Mouse (Mus musculus): ENCODE data around the gene Efna3.
A peak's percentile ranks its signal among the peaks of the same experiment; 100 is the strongest.

Gene Efna3

GRCm38 (mm10) chr3:89337721-89338578 is 15.2 kb upstream of the Efna3 start, which contains the start of gene Efna4:
Gene Efna4 (minus strand): TSS chr3:89338028.
- DNase-seq (ENCODE audit: low spot score), result peak; percentile 81

GRCm38 (mm10) chr3:89337062-89337720 is 14.4 kb upstream of the Efna3 start:
- no peak for DNase-seq (ENCODE audit: low spot score)

- DNase-seq (ENCODE audit: low spot score), result no peak
Observed at GRCm38 (mm10) chr3:89336529-89336928, 13.8 kb upstream of the Efna3 start.

- no peak for DNase-seq (ENCODE audit: low spot score)
Observed at GRCm38 (mm10) chr3:89333053-89333452, 10.3 kb upstream of the Efna3 start.

DNA sequence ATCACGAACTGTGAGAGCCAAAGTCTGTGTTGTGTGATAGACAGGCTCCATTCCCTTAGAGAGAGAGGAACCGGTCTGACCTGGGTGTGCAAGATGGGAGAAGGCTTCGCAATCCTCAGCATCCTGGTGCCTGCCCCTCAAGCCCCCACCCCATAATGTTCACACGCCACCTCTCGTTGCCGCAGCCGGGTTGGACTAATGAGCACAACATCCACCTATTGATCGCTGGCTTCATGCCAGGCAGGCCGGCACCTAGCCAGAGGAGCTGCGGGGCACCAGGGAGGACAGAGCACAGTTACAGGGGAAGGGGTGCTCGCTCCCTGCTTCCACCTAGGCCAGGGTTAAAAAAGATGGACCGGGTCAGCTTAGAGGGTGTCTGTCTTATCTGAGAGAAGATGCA is 9.7 kb upstream of the Efna3 start:
- DNase-seq (ENCODE audit: low spot score), result no peak

- DNase-seq (ENCODE audit: low spot score), result no peak
Observed at GRCm38 (mm10) chr3:89332013-89332412, 9.2 kb upstream of the Efna3 start.

DNA sequence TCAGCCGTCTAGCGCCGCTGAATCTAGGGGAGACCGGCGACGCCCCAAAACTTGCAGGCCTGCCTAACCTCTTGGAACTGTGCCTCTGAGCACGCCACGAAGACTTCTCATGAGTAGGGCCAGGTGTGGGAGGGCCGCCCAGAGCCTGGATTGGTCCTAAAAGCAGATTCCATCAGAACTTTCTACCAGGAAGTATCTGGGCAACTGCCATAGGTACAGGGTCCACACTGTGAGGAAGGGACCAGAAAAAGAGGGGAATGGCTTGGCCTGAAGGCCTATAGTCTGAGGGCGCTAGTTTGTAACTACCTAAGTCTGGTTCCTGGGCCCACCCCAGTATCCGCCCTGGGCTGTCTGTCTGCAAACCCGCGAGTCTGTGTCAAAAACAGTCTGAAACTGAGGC is 8.8 kb upstream of the Efna3 start:
- DNase-seq (ENCODE audit: low spot score), result no peak

DNA sequence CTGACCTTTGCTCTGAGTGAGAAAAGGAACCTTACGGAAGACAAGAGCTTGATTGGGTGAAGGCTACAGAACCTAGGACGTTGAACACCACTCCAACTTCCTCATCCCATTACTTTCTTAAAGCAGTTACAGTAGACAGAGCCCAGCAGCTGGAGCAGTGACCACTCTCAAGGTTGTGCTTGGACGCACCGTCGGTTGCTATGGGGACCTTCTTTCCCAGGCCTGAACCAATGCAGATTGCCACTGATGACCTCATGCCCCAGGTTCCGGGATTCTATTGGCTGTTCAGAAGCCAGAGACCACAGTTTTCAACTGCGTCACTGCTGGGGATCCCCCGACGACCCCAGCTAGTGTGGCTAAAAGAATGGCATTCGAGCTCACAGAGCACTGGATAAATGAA is 8.2 kb upstream of the Efna3 start:
- DNase-seq (ENCODE audit: low spot score), result peak; percentile 76

DNA sequence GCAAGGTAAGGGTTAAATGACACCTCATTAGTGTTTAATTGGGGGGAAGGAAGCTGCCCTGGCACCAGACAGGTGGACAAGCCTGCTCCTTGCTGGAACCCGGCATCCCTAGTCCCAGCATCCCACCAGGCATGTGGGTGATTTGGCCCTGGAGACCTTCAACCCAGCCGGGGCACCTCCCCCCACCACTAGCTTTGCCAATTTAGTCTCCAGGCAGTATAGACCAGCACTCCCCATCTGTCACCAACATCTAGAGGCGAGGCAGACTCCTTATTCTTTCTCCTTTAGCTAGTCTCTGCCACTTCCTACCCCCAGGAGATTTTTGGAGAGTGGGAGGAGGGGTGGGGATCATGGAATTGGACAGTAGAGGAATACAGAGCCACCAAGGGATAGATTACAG is 7.6 kb upstream of the Efna3 start:
- DNase-seq (ENCODE audit: low spot score), result no peak

DNA sequence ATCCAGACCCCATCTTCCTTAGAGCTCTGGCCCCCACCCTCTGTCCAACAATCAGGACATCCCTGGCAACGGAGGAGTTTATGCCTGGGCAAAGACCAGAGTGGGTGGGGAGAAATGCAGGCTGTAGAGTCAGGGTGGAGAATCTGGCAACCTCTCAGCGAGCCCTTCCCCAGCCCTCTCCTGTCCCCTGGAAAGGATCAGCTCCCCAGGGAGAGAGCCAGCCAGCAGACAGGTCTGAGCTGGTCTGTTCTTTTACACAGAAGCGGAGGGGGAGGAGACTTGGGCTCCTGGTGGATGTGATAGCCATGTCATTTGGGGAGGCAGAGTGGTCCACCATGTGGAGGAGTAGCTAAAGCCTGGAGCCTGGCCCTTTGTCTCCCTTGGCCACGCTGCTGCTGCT is 5.9 kb upstream of the Efna3 start:
- DNase-seq (ENCODE audit: low spot score), result no peak

GRCm38 (mm10) chr3:89327371-89327870 is 4.7 kb upstream of the Efna3 start:
- no peak for DNase-seq (ENCODE audit: low spot score)

DNA sequence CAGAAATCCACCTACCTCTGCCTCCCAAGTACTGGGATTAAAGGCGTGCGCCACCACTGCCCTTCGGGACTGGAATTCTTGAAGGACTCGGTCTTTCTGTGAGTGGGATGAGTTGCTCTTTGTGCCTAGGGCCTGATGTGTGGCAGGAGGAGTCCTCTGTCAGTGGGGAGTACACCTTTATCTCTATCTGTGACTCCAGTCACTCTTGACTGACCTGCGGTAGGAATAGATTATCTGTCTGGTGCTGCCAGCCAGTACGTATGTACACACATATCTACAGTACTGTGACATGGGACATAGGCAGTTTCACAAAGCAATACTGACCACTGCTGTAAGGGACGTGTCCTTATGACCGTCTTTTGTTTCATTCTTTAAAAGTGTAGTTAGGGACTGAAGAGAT is 3.1 kb upstream of the Efna3 start:
- DNase-seq (ENCODE audit: low spot score), result no peak

DNA sequence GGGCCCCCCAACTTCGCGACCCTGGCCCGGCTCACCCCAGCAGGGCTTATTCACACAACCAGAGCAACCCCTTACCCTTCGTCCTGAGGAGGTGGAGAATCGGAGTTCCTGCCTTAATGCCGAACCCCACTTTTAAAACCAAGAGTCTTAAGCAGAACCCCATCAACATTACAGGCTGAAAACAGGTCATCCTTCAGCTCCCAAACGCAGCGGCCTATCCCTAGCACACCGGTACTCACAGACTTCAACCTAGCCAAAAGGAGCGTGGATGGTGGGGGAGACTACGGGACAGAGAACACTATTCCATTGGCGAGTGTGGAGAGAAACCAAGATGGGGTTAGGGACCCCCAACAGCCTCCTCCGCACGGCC is 649 bp downstream of the Efna3 start:
- no peak for DNase-seq (ENCODE audit: low spot score)

DNA sequence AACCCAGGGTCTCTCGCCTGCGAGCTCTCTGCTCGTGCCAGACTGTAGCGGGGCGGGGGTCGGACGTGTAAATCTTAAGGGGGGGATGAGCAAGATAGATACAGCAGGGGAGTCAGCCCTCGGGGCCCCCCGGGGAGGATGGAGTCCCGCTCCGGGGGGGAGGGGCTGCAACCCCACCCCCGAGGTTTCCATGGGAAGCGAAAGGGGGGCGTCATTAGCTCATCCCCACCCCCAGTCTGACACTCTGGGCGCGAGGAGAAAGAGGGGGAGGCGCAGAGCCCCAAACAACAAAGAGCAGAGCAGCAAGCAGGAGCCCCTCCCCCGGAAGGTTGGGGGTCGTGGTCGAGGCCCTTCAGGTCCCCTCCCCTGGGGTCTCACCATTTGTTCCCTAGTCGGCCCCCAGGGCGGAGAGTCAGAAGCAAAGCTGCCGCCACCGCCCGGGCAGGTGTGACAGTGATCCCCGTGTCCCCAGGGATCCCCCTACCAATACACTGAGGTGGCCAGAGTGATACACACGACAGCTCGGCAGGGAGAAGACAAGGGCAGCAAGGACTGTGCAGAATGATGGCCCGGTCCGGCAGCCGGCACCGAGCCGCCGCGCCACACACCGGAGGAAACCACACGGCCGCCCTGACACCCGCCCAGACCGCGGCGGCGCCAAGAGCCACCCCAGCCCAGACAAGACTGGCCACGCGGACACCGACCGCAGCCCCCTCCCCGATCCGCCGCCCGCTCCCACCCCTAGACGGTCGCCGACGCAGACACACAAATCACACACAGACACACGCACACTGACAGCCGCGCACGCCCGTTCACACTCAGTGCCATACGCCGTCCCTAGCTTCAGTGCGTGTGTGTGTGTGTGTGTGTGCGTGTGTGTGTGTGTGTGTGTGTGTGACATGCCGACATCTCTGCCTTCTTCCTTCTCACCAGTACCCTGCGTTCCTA is 1.3 kb downstream of the Efna3 start:
- DNase-seq (ENCODE audit: low spot score), result no peak

DNA sequence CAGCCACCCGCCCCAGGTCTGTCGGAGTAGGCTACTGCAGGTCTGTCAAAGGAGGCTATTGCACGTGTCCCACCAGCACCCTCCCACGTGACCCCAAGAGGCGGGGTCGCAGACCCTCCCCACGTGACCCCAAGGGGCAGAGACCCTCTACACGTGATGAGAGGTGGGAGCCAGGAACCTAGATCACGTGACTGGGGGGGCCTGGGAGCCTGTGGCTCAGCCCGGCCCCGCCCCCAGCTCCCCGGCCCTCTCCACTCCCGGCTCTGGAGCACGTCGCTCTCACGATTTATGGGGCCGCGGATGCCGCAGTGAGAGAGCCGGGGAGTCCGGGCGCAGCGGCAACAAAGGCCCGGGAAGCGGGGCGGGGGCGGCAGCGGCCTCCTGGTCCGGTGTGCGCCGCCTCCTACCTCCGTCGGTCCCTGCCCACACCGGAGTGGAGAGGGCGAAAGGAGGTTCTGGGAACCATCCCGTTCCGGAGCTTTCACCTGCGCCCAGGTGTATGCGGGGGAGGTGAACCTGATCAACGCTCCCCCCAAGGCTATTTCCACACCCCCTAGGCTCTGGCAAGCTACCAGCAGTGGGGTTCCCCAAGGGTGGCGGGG is 2.1 kb downstream of the Efna3 start:
- DNase-seq (ENCODE audit: low spot score), result peak; percentile 70

DNA sequence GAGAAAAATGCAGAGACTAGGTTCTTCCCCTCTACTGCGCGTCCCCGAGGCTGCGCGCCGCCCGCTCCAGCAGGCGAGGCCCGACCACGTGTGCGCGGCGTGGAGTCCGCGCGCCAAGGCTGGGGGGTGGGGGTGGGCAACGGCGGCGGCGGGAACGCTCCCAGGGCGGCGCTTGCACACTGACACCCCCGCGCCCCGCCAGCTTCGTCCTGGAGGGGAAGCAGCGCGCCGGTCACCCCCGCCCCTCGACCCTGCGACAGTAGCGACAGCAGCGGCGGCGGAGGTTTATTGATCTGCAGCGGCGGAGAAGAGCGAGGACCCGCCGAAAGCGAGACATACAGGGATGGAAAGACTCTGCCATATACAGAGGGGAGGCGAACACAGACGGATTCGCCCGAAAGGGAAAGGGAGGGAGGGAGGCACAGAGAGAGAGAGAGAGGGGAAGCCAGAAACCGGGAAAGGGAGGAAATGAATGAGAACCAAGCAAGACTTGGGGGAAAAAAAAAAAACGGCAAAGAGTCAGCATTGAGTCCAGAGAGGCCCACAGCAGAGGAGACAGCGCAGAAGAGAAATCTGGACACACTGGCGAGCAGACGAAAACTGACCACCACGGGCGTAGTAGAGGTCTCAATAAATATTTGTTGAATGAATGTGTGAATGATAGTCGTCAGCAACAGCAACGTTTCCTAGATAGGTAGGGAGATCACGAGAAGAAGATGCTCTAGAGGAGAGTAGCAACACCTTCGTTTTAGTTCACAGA is 3.0 kb downstream of the Efna3 start:
- no peak for DNase-seq (ENCODE audit: low spot score)

GRCm38 (mm10) chr3:89318971-89319590 is 3.7 kb downstream of the Efna3 start:
- DNase-seq (ENCODE audit: low spot score), result no peak

GRCm38 (mm10) chr3:89318316-89318715 is 4.4 kb downstream of the Efna3 start:
- DNase-seq (ENCODE audit: low spot score), result no peak

- no peak for DNase-seq (ENCODE audit: low spot score)
Observed at GRCm38 (mm10) chr3:89317246-89317645, 5.5 kb downstream of the Efna3 start.

DNA sequence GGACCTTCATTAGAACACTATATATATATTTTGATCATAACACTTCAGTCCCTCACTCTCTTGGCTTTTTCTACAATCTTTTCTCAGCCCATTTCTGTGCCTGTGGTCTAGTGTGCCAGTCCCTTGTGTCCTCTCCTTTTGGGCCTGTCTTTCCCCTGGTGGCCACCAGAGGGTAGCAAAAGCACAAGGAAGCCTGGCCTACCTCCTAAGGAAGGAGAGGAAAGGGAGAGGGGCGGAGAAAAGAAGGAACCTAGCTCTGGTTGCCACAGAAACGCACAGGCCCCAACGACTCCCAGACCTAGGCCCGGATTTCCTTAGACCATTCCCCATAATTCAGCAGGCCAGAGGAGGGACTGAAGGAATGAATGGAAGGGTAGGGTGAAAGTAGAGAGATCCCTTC is 5.9 kb downstream of the Efna3 start:
- DNase-seq (ENCODE audit: low spot score), result peak; percentile 92

Measured in retina, embryonic 14.5 days (tissue).